Mouse (Mus musculus) neural tube, embryonic 15.5 days (tissue): ENCODE measurements around the gene BC030500. TPM values are rescaled to one million over a fixed set of nuclear protein-coding genes. Genes with fewer than 3 reads are reported as not detected.
A peak's percentile ranks its signal among the peaks of the same experiment; 100 is the strongest.

ENCODE experiments used
- ATAC-seq: fragments of 200-750 bp; cut with Nextera tagmentation; 2 replicates; pipeline ENCODE4 v1.8.0; 2017; ENCODE audit warnings: mild to moderate bottlenecking, moderate TSS enrichment, moderate library complexity; ENCODE audit not compliant: low FRiP score
- H3K27ac ChIP-seq: fragments of 300-500 bp; sonication (generic); replicated peaks from 2 replicates; pipeline ENCODE4 v1.5.1; 2015; ENCODE audit warnings: mild to moderate bottlenecking, inconsistent platforms
- H3K27me3 ChIP-seq: fragments of 300-500 bp; sonication (generic); replicated peaks from 2 replicates; pipeline ENCODE4 v1.6.1; 2015; ENCODE audit warnings: inconsistent platforms
- H3K36me3 ChIP-seq: fragments of 300-500 bp; sonication (generic); 2 replicates; pipeline ENCODE4 v1.6.1; 2015; ENCODE audit warnings: inconsistent platforms
- H3K4me1 ChIP-seq: fragments of 300-500 bp; sonication (generic); 2 replicates; pipeline ENCODE4 v1.6.1; 2015; ENCODE audit warnings: inconsistent platforms
- H3K4me2 ChIP-seq: fragments of 300-500 bp; sonication (generic); 2 replicates; pipeline ENCODE4 v1.6.1; 2015; ENCODE audit warnings: inconsistent platforms, mild to moderate bottlenecking, moderate library complexity
- H3K4me3 ChIP-seq: fragments of 300-500 bp; sonication (generic); replicated peaks from 2 replicates; pipeline ENCODE4 v1.5.1; 2015; ENCODE audit warnings: mild to moderate bottlenecking, inconsistent platforms
- H3K9ac ChIP-seq: fragments of 300-500 bp; sonication (generic); replicated peaks from 2 replicates; pipeline ENCODE4 v1.6.1; 2015; ENCODE audit warnings: mild to moderate bottlenecking, inconsistent platforms
- H3K9me3 ChIP-seq: fragments of 300-500 bp; sonication (generic); replicated peaks from 2 replicates; pipeline ENCODE4 v1.6.1; 2016; ENCODE audit warnings: inconsistent platforms
- WGBS: fragments of 180-500 bp; shearing (Covaris S2); methylation state at CpG from one replicate; pipeline ENCODE4 v1.1.7; 2015; ENCODE audit warnings: mixed read lengths; 5-methylcytosine and 5-hydroxymethylcytosine counted together
- polyA plus RNA-seq: library from polyadenylated mRNA; unstranded; fragments of >200 nt; fragmentation: Nextera tagmentation; extraction: Ambion mirVana; gene quantifications from 2 replicates; pipeline ENCODE4 v1.2.1, GENCODE M21; 2015

The BC030500 gene
- 14.7 and 15.6 TPM in 2 replicates for polyA plus RNA-seq

- no peaks in the 10 kb centered on the region for H3K9me3 ChIP-seq
- peak within 1 kb of the TSS; percentile 90 for H3K4me2 ChIP-seq
- peak within 1 kb of the TSS; percentile 71 for H3K4me3 ChIP-seq
- H3K4me1 ChIP-seq, result peaks cover 5% of the 10 kb centered on the region; the same call in 1 of the 2 replicates
- peak within 1 kb of the TSS; percentile 83 for H3K27ac ChIP-seq
- H3K36me3 ChIP-seq, result no peaks in the 10 kb centered on the region
- peak; percentile 32; the same call in 1 of the 2 replicates for ATAC-seq
- peak within 1 kb of the TSS; percentile 83 for H3K9ac ChIP-seq
- no peaks in the 10 kb centered on the region for H3K27me3 ChIP-seq
- WGBS, result 5% methylated on average over 14 of the region's 14 CpGs
Measured at GRCm38 (mm10) chr8:58911677-58912076, at the start of gene BC030500. BC030500 (plus strand) TSS chr8:58911755.

- no peak overlapping the region for H3K9ac ChIP-seq
- H3K9me3 ChIP-seq, result no peaks in the 10 kb centered on the region
- H3K27me3 ChIP-seq, result no peaks in the 10 kb centered on the region
- WGBS, result 11% methylated on average over 1 of the region's 1 CpGs
- no peak for ATAC-seq
- H3K4me2 ChIP-seq, result no peak overlapping the region
- no peaks in the 10 kb centered on the region for H3K4me1 ChIP-seq
- no peak overlapping the region for H3K27ac ChIP-seq
- no peaks in the 10 kb centered on the region for H3K36me3 ChIP-seq
- no peak overlapping the region for H3K4me3 ChIP-seq
Measured at GRCm38 (mm10) chr8:58886405-58886804, 25.1 kb upstream of the BC030500 start.

- Histone ChIP-seq H3K27me3 (no peaks in the 10 kb centered on the region), H3K36me3 (no peaks in the 10 kb centered on the region), H3K4me1 (no peaks in the 10 kb centered on the region), H3K4me3 (no peak overlapping the region), H3K27ac (no peak overlapping the region), H3K9ac (no peak overlapping the region), H3K9me3 (no peaks in the 10 kb centered on the region), H3K4me2 (no peak overlapping the region)
- no peak for ATAC-seq
- 93% methylated on average over 3 of the region's 3 CpGs for WGBS
Measured at GRCm38 (mm10) chr8:58890591-58890990, 21.0 kb upstream of the BC030500 start.

GRCm38 (mm10) chr8:58895960-58896359 lies 15.6 kb upstream of the BC030500 start:
- Histone ChIP-seq H3K4me3 (no peak overlapping the region), H3K4me2 (no peak overlapping the region), H3K36me3 (no peaks in the 10 kb centered on the region), H3K27ac (no peak overlapping the region), H3K9me3 (no peaks in the 10 kb centered on the region), H3K4me1 (no peaks in the 10 kb centered on the region), H3K9ac (no peak overlapping the region), H3K27me3 (no peaks in the 10 kb centered on the region)
- ATAC-seq, result no peak
- WGBS, result 75% methylated on average over 6 of the region's 6 CpGs

- Histone ChIP-seq H3K36me3 (no peaks in the 10 kb centered on the region), H3K27me3 (no peaks in the 10 kb centered on the region), H3K4me3 (no peak overlapping the region), H3K27ac (no peak overlapping the region), H3K9me3 (no peaks in the 10 kb centered on the region), H3K4me1 (no peaks in the 10 kb centered on the region), H3K4me2 (no peak overlapping the region), H3K9ac (no peak overlapping the region)
- no peak for ATAC-seq
- 33% methylated on average over 2 of the region's 2 CpGs for WGBS
Measured at GRCm38 (mm10) chr8:58904465-58904864, 7.1 kb upstream of the BC030500 start.

- Histone ChIP-seq H3K9ac (peak within 1 kb of the TSS; percentile 83), H3K36me3 (no peaks in the 10 kb centered on the region), H3K4me3 (peak within 1 kb of the TSS; percentile 71), H3K4me1 (peaks cover 5% of the 10 kb centered on the region; the same call in 1 of the 2 replicates), H3K27me3 (no peaks in the 10 kb centered on the region), H3K4me2 (peak within 1 kb of the TSS; percentile 90), H3K9me3 (no peaks in the 10 kb centered on the region), H3K27ac (peak within 1 kb of the TSS; percentile 83)
- peak; percentile 83 for ATAC-seq
- WGBS, result under 1% methylated on average over 37 of the region's 37 CpGs
Measured at GRCm38 (mm10) chr8:58912196-58912839, 763 bp downstream of the BC030500 start, which contains the start of gene Galntl6. Galntl6 (minus strand) TSS chr8:58912640.

- H3K27ac ChIP-seq, result peak overlapping the region; percentile 83
- H3K9ac ChIP-seq, result peak overlapping the region; percentile 83
- H3K4me3 ChIP-seq, result peak overlapping the region; percentile 71
- WGBS, result 2% methylated on average over 30 of the region's 30 CpGs
- no peaks in the 10 kb centered on the region for H3K9me3 ChIP-seq
- H3K36me3 ChIP-seq, result no peaks in the 10 kb centered on the region
- ATAC-seq, result peak; percentile 85
- H3K4me2 ChIP-seq, result peak overlapping the region; percentile 90
- H3K4me1 ChIP-seq, result peaks cover 5% of the 10 kb centered on the region; the same call in 1 of the 2 replicates
- H3K27me3 ChIP-seq, result no peaks in the 10 kb centered on the region
Measured at GRCm38 (mm10) chr8:58912840-58913639, 1.5 kb downstream of the BC030500 start.

- H3K36me3 ChIP-seq, result no peaks in the 10 kb centered on the region
- peak overlapping the region; percentile 83 for H3K9ac ChIP-seq
- H3K4me2 ChIP-seq, result peak overlapping the region; percentile 90
- WGBS, result 50% methylated on average over 2 of the region's 3 CpGs
- ATAC-seq, result no peak
- H3K9me3 ChIP-seq, result no peaks in the 10 kb centered on the region
- H3K4me1 ChIP-seq, result peaks cover 5% of the 10 kb centered on the region; the same call in 1 of the 2 replicates
- peak overlapping the region; percentile 83; the same call in 1 of the 2 replicates for H3K27ac ChIP-seq
- H3K27me3 ChIP-seq, result no peaks in the 10 kb centered on the region
- H3K4me3 ChIP-seq, result peak overlapping the region; percentile 71
Measured at GRCm38 (mm10) chr8:58913640-58913968, 2.0 kb downstream of the BC030500 start.

GRCm38 (mm10) chr8:58915142-58915541 lies 3.6 kb downstream of the BC030500 start:
- H3K4me2 ChIP-seq, result no peak overlapping the region
- peaks cover 5% of the 10 kb centered on the region; the same call in 1 of the 2 replicates for H3K4me1 ChIP-seq
- no peak overlapping the region for H3K4me3 ChIP-seq
- H3K27ac ChIP-seq, result no peak overlapping the region
- no peaks in the 10 kb centered on the region for H3K36me3 ChIP-seq
- H3K27me3 ChIP-seq, result no peaks in the 10 kb centered on the region
- no peak for ATAC-seq
- WGBS, result 42% methylated on average over 2 of the region's 2 CpGs
- no peaks in the 10 kb centered on the region for H3K9me3 ChIP-seq
- no peak overlapping the region for H3K9ac ChIP-seq

- WGBS, result 71% methylated on average over 1 of the region's 1 CpGs
- ATAC-seq, result no peak
Measured at GRCm38 (mm10) chr8:58931066-58931465, 19.5 kb downstream of the BC030500 start.

GRCm38 (mm10) chr8:58943773-58944172 lies 32.2 kb downstream of the BC030500 start:
- Histone ChIP-seq H3K36me3 (no peaks in the 10 kb centered on the region), H3K4me2 (no peak overlapping the region), H3K4me1 (no peaks in the 10 kb centered on the region), H3K9ac (no peak overlapping the region), H3K4me3 (no peak overlapping the region), H3K27me3 (no peaks in the 10 kb centered on the region), H3K9me3 (no peaks in the 10 kb centered on the region), H3K27ac (no peak overlapping the region)
- no peak for ATAC-seq
- WGBS, result 95% methylated on average over 4 of the region's 4 CpGs

More at GRCm38 (mm10) chr8:58931066-58931465, 19.5 kb downstream of the BC030500 start:
- no peaks in the 10 kb centered on the region for H3K4me1 ChIP-seq
- no peaks in the 10 kb centered on the region for H3K9me3 ChIP-seq
- H3K27me3 ChIP-seq, result no peaks in the 10 kb centered on the region
- H3K36me3 ChIP-seq, result no peaks in the 10 kb centered on the region
- H3K9ac ChIP-seq, result no peak overlapping the region
- no peak overlapping the region for H3K27ac ChIP-seq
- no peak overlapping the region for H3K4me2 ChIP-seq
- no peak overlapping the region for H3K4me3 ChIP-seq
